Mouse (Mus musculus): ENCODE measurements around the gene Ranbp3l.

DNA sequence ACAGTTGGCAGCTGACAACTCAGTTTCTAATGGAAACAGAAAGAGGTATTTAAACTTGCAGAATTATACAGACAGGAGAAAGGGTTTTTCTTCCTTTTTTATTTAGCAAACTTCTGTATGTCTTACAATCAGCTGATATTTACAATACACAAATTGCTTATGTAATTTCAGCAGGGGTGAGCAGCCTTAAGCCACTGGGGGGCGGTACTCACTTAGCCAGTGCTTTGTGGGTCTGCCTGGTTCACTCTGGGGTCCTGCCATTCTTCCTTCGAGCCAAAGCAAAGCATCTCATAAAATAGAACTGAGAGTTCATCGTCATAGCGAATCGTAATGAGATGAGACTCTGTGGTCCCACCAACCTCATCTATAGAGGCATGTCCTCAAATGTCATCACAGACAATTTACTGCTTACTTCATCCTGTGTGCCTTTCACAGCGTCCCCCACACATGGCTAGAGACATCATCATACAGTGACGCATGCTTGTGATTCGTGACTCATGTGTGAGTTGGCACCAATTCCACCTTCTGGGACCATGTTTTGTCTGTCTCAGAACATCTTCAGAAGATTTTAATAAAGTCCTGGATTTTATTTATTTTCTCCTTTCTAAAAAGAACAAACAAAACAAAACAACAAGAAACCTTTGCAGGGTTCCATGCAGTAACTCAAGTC, 27.0 kb downstream of the Ranbp3l start:
- TF ChIP-seq POLR2A (IDR thresholded peaks at IDR 0.05; ENCODE audit: low read depth, low read length), result no peak
- TF ChIP-seq CTCF (IDR thresholded peaks at IDR 0.05; ENCODE audit: borderline replicate concordance, insufficient read depth, low read length), result 0 out of 2 replicates have a peak, but pooled peaks have one; percentile 20
